In the genomic region with DNA sequence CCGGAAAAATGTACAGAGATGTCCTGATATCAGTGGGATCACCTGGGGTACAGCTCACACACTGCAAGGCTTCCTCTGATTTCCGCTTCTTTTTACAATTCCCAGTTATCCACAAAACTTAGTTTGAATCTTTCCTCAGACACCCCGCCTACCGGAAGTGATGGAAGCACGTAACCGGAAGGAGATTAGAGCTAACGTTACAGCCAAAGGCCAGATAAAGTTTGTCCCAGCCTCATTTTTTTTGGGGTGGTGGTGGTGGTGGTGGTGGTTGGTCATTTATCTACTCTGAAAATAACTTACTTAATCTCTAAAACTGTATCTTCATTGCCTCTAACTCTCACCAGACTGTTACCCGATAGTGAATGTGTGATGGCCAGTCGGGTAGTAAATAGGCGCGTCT, we compare ENCODE assay signal across 13 mouse cellular contexts.
DNase-seq lines count a peak whose midpoint lies in the region; ATAC-seq and TF ChIP-seq lines count a peak whose summit lies in the region.
"Had no signal": no experiment of that assay in that cellular context is flagged by ENCODE, and none has a peak within 500 bp of the region (broad histone marks: within the 10 kb centered on the region; RNA-seq: fewer than 3 reads in every experiment).

No protein-coding gene starts in this region.

- 0 out of 2 replicates have a peak, but pooled peaks have one; percentile 24 for TF ChIP-seq POLR2A in heart, adult 2 months (IDR thresholded peaks at IDR 0.05; ENCODE audit: insufficient read depth, low read depth, low read length)
- no peak for TF ChIP-seq POLR2A in kidney, adult 2 months (IDR thresholded peaks at IDR 0.05; ENCODE audit: low read depth, low read length)

- H3K27me3 ChIP-seq in heart, adult 2 months (ENCODE audit: control insufficient read depth, insufficient read depth, low read length): no peaks in the 10 kb centered on the region
- H3K27me3 ChIP-seq in E14TG2a.4 (ENCODE audit: insufficient read depth, low read length): peaks cover 9% of the 10 kb centered on the region
- no peaks in the 10 kb centered on the region for H3K27me3 ChIP-seq in heart, embryonic 10.5 days (ENCODE audit: insufficient read depth, poor library complexity, severe bottlenecking)
- no peaks in the 10 kb centered on the region for H3K27me3 ChIP-seq in intestine, embryonic 16.5 days (replicated peaks; ENCODE audit: control insufficient read depth, insufficient read depth, low read length)
- H3K27me3 ChIP-seq in kidney, adult 2 months (replicated peaks; ENCODE audit: control insufficient read depth, insufficient read depth, low read length): no peaks in the 10 kb centered on the region
- H3K27me3 ChIP-seq: limb, embryonic 15.5 days; midbrain, embryonic 12.5 days had no signal

- H3K79me2 ChIP-seq in heart, adult 2 months (replicated peaks; ENCODE audit: control insufficient read depth, insufficient read depth, low read length): no peaks in the 10 kb centered on the region

- no peaks in the 10 kb centered on the region for H3K36me3 ChIP-seq in heart, adult 2 months (ENCODE audit: control insufficient read depth, insufficient read depth, low read length)
- no peaks in the 10 kb centered on the region for H3K36me3 ChIP-seq in E14TG2a.4 (ENCODE audit: insufficient read depth, low read length)
- no peaks in the 10 kb centered on the region for H3K36me3 ChIP-seq in heart, embryonic 10.5 days
- H3K36me3 ChIP-seq in intestine, embryonic 16.5 days (ENCODE audit: control insufficient read depth, insufficient read depth, low read length): no peaks in the 10 kb centered on the region
- no peaks in the 10 kb centered on the region for H3K36me3 ChIP-seq in kidney, adult 2 months (ENCODE audit: control insufficient read depth, insufficient read depth, low read length)
- H3K36me3 ChIP-seq: limb, embryonic 15.5 days; midbrain, embryonic 12.5 days had no signal

- ATAC-seq in intestine, embryonic 16.5 days: no peak
- ATAC-seq: forebrain, embryonic 14.5 days had no signal

- H3K27ac ChIP-seq in heart, adult 2 months: peak overlapping the region; percentile 64
- peak overlapping the region; percentile 82; the same call in 1 of the 2 replicates for H3K27ac ChIP-seq in heart, embryonic 10.5 days
- H3K27ac ChIP-seq in intestine, embryonic 16.5 days (ENCODE audit: low read length): no peak overlapping the region
- no peak overlapping the region for H3K27ac ChIP-seq in kidney, adult 2 months (ENCODE audit: insufficient read depth, low read depth, low read length)
- H3K27ac ChIP-seq: left cerebral cortex, adult 2 months; limb, embryonic 15.5 days; midbrain, embryonic 12.5 days had no signal

- no peak for TF ChIP-seq CTCF in heart, adult 2 months (IDR thresholded peaks at IDR 0.05)
- TF ChIP-seq CTCF in E14TG2a.4 (conservative IDR thresholded peaks at IDR 0.05; ENCODE audit: low read length): no peak
- no peak for TF ChIP-seq CTCF in kidney, adult 2 months (conservative IDR thresholded peaks at IDR 0.05; ENCODE audit: insufficient read depth, insufficient read length, low read depth, low read length)

- 42% methylated on average over 11 of the region's 11 CpGs for WGBS in heart, adult 2 months
- 39% methylated on average over 11 of the region's 11 CpGs for WGBS in heart, embryonic 10.5 days
- WGBS in intestine, embryonic 16.5 days: 74% methylated on average over 11 of the region's 11 CpGs
- 91% methylated on average over 11 of the region's 11 CpGs for WGBS in kidney, adult 2 months

- H3K4me2 ChIP-seq in intestine, embryonic 16.5 days (ENCODE audit: low read depth, low read length): peak overlapping the region; percentile 35; the same call in 1 of the 2 replicates
- H3K4me2 ChIP-seq: limb, embryonic 15.5 days; midbrain, embryonic 12.5 days had no signal

- DNase-seq in heart, adult 2 months: no peak
- DNase-seq in heart, adult 9 months (ENCODE audit: low spot score in 2 of 2): no peak
- no peak for DNase-seq in heart, embryonic 10.5 days (ENCODE audit: low spot score)
- DNase-seq in kidney, adult 2 months: no peak
- DNase-seq in adrenal gland, postnatal 4 days (ENCODE audit: low spot score in 2 of 2): no peak
- no peak for DNase-seq in cerebellum, postnatal 4 days (ENCODE audit: low spot score in 2 of 2)
- DNase-seq: spleen, adult 18-20 months had no signal

- intact Hi-C loops in heart, adult 2 months (cut with DNase I): loop anchor here (2.0 kb wide), 1 partner anchor 49 kb away; no protein-coding TSS in a partner anchor

- H3K4me1 ChIP-seq in heart, adult 2 months (ENCODE audit: control insufficient read depth, insufficient read depth, low read length): peaks cover 3% of the 10 kb centered on the region
- H3K4me1 ChIP-seq in E14TG2a.4 (replicated peaks; ENCODE audit: low read depth, low read length): peaks cover 71% of the 10 kb centered on the region
- peaks cover 37% of the 10 kb centered on the region for H3K4me1 ChIP-seq in heart, embryonic 10.5 days
- peaks cover 19% of the 10 kb centered on the region for H3K4me1 ChIP-seq in intestine, embryonic 16.5 days (ENCODE audit: control insufficient read depth, insufficient read depth, low read length)
- H3K4me1 ChIP-seq in kidney, adult 2 months (ENCODE audit: control insufficient read depth, insufficient read depth, low read length): peaks cover 6% of the 10 kb centered on the region; the same call in 1 of the 2 replicates
- H3K4me1 ChIP-seq: midbrain, embryonic 12.5 days had no signal

- H3K9me3 ChIP-seq in E14TG2a.4 (ENCODE audit: low read length): no peaks in the 10 kb centered on the region
- H3K9me3 ChIP-seq in heart, embryonic 10.5 days: no peaks in the 10 kb centered on the region
- H3K9me3 ChIP-seq in intestine, embryonic 16.5 days (ENCODE audit: control insufficient read depth, low read length): no peaks in the 10 kb centered on the region
- H3K9me3 ChIP-seq: limb, embryonic 15.5 days; midbrain, embryonic 12.5 days had no signal

- H3K9ac ChIP-seq in heart, adult 2 months (ENCODE audit: low read depth, low read length): peak overlapping the region; percentile 27
- H3K9ac ChIP-seq in intestine, embryonic 16.5 days (ENCODE audit: low read depth, low read length): no peak overlapping the region
- H3K9ac ChIP-seq: limb, embryonic 15.5 days; midbrain, embryonic 12.5 days had no signal

- TF ChIP-seq EP300 in heart, adult 2 months (IDR thresholded peaks at IDR 0.05; ENCODE audit: insufficient read depth, low read depth, low read length): no peak

- peak overlapping the region; percentile 32 for H3K4me3 ChIP-seq in heart, adult 2 months
- peak overlapping the region; percentile 72 for H3K4me3 ChIP-seq in E14TG2a.4 (replicated peaks; ENCODE audit: low read length)
- peak overlapping the region; percentile 47 for H3K4me3 ChIP-seq in heart, embryonic 10.5 days
- no peak overlapping the region for H3K4me3 ChIP-seq in intestine, embryonic 16.5 days (ENCODE audit: low read length)
- no peak overlapping the region for H3K4me3 ChIP-seq in kidney, adult 2 months (ENCODE audit: insufficient read depth, low read depth, low read length)
- H3K4me3 ChIP-seq: left cerebral cortex, adult 2 months; limb, embryonic 15.5 days; midbrain, embryonic 12.5 days had no signal

Comparison
In these comparisons a context has a peak if more than half of its experiments do, and no peak if none do; other contexts are left out.
1. H3K27ac ChIP-seq: peak in heart, adult 2 months (single experiment) and heart, embryonic 10.5 days (single experiment); none in intestine, embryonic 16.5 days (single experiment) and kidney, adult 2 months (single experiment).
2. H3K4me3 ChIP-seq: peak in heart, adult 2 months (single experiment), E14TG2a.4 (single experiment) and heart, embryonic 10.5 days (single experiment); none in intestine, embryonic 16.5 days (single experiment) and kidney, adult 2 months (single experiment).